Mouse (Mus musculus) kidney, adult 10 weeks (tissue): ENCODE data around the gene Il31ra. TPM values are rescaled to one million over a fixed set of nuclear protein-coding genes. Genes with fewer than 3 reads are reported as not detected.

Source experiments
- polyA plus RNA-seq: library from polyadenylated mRNA; stranded (reverse); fragments of 350-450 nt; fragmentation: Illumina TruSeq; extraction: RNeasy Lipid Tissue Mini Kit (QIAGEN cat#74804); gene quantifications from one replicate; pipeline ENCODE4 v1.2.3, GENCODE M21; 2014; ENCODE audit warnings: low read depth, low replicate concordance

The Il31ra gene
- 0.44 TPM for polyA plus RNA-seq

GRCm38 (mm10) chr13:112594260-112594659, at the start of gene Il31ra:
Gene Il31ra, minus strand, starts transcription at chr13:112594360.

Other genes with a start within 250 kb of the Il31ra start
- 58.7 TPM for gene Il6st, start 130.3 kb downstream of the Il31ra start, polyA plus RNA-seq
- gene Ddx4, start 58.1 kb upstream of the Il31ra start, polyA plus RNA-seq, result 0.44 TPM
- 8.7 TPM for gene Slc38a9, start 66.4 kb upstream of the Il31ra start, polyA plus RNA-seq
- 159 TPM for gene Plpp1, start 206.4 kb upstream of the Il31ra start, polyA plus RNA-seq